Mouse (Mus musculus) telencephalon, adult 2 months (tissue): ENCODE measurements at regions not wholly inside any gene's neighbourhood (a gene's known extent, or its start where the extent isn't known, plus 50 kb on each side); places are given as distances from the start of the nearest gene placed in this dataset.
A peak's percentile ranks its signal among the peaks of the same experiment; 100 is the strongest.
"Not testable (repeated sequence)": the region's sequence is repeated elsewhere in the genome, so short reads cannot be mapped to it uniquely, and the experiment has no call there.

ENCODE experiments used
- DNase-seq: peaks from one replicate; pipeline ENCODE4 v3.0.0-alpha.2; 2011; ENCODE audit warnings: low read depth, low spot score

- no peak for DNase-seq
Observed at GRCm38 (mm10) chr3:56981305-56981660, 320.5 kb downstream of the Tm4sf1 start.

- no peak for DNase-seq
Observed at GRCm38 (mm10) chr3:56980593-56981304, 321.0 kb downstream of the Tm4sf1 start.

- peak; percentile 79 for DNase-seq
Observed at GRCm38 (mm10) chr3:56966008-56966407, 335.8 kb downstream of the Tm4sf1 start.

GRCm38 (mm10) chr3:56965444-56965843 is 336.3 kb downstream of the Tm4sf1 start:
- no peak for DNase-seq

- DNase-seq, result peak; percentile 60
Observed at GRCm38 (mm10) chr3:56964156-56964555, 337.6 kb downstream of the Tm4sf1 start.

GRCm38 (mm10) chr3:56963251-56963650 is 338.5 kb downstream of the Tm4sf1 start:
- no peak for DNase-seq

GRCm38 (mm10) chr3:56962248-56963013 is 339.4 kb downstream of the Tm4sf1 start:
- peak; percentile 97 for DNase-seq

- DNase-seq, result no peak
Observed at GRCm38 (mm10) chr3:56956978-56957377, 344.8 kb downstream of the Tm4sf1 start.

- DNase-seq, result no peak
Observed at GRCm38 (mm10) chr3:56955799-56956121, 346.0 kb downstream of the Tm4sf1 start.

GRCm38 (mm10) chr3:56955098-56955798 is 346.5 kb downstream of the Tm4sf1 start:
- DNase-seq, result no peak

- DNase-seq, result not testable (repeated sequence)
Observed at GRCm38 (mm10) chr3:56942557-56942956, 359.2 kb downstream of the Tm4sf1 start.

GRCm38 (mm10) chr3:56928940-56929339 is 372.8 kb downstream of the Tm4sf1 start:
- DNase-seq, result not testable (repeated sequence)

- DNase-seq, result no peak
Observed at GRCm38 (mm10) chr3:56898491-56898890, 403.3 kb downstream of the Tm4sf1 start.

GRCm38 (mm10) chr3:56877062-56877461 is 424.7 kb downstream of the Tm4sf1 start:
- no peak for DNase-seq

GRCm38 (mm10) chr3:56863591-56863990 is 438.2 kb downstream of the Tm4sf1 start:
- DNase-seq, result peak; percentile 64

- no peak for DNase-seq
Observed at GRCm38 (mm10) chr3:56859841-56860240, 441.9 kb downstream of the Tm4sf1 start.

- no peak for DNase-seq
Observed at GRCm38 (mm10) chr3:56845462-56845770, 456.4 kb downstream of the Tm4sf1 start.

GRCm38 (mm10) chr3:56844681-56845461 is 456.9 kb downstream of the Tm4sf1 start:
- DNase-seq, result no peak

- no peak for DNase-seq
Observed at GRCm38 (mm10) chr3:56837176-56837575, 464.6 kb downstream of the Tm4sf1 start.

- DNase-seq, result no peak
Observed at GRCm38 (mm10) chr3:56830315-56831097, 471.3 kb downstream of the Tm4sf1 start.

- no peak for DNase-seq
Observed at GRCm38 (mm10) chr3:56824157-56824556, 477.6 kb downstream of the Tm4sf1 start.
